Mouse (Mus musculus) urinary bladder, postnatal 36 days (tissue): ENCODE data around the gene Prr5.

ENCODE experiments used
- DNase-seq, 2 experiments: peaks; one replicate each; pipeline ENCODE4 v3.0.0; 2022; ENCODE audit warnings: low spot score in 2 of 2, mixed read lengths in 1 of 2

Gene Prr5

DNA sequence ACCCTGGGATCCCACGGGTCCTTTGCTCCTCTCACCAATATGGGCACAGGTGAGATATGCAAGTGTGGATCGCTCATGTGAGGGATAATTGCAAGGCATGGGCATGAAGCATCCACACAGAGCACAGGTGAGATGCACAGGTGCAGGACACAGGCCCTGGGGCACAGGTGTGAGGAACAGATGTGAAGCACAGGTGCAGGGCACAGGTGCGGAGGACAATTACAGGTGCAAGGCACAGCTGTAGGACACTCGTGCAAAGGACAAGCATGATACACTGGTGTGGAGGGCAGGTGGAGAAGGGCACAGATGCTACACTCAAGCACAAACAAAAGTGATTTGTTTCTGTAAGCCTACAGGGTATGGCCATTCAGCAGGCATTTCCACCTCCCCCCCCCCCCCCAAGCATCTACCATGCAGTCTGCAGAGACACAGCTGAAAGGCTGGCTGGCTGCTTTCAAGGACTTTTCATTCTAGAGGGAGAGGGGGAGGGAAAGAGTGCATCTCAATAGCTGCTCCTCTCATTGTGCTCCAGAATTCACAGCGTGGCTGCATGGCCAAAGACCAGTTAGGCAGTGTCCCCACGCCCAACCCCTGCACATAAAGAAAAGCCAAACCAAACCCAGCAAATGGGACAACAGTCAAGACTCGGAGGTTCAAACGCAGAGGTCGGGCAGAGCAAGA, 11.9 kb upstream of the Prr5 start:
- DNase-seq, result no peak

DNA sequence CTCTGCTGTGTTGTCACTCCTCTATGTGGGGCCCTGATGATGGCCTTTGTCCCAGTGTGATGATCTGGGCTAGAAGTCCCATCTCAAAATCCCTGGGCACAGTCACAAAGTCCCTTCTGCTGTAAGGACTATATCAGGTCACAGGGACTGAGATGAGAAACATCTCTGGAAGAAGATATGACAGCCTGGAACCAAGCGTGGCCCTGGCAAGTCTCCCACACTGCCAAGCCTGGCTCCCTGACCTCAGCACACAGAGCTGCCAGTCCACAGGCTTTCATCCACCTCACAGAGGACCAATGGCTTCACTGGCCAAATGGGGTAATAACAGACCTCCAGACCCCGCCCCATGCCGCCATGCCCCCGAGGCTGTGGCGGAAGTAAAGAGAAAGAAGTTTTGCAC, 10.8 kb upstream of the Prr5 start:
- DNase-seq, result no peak

DNA sequence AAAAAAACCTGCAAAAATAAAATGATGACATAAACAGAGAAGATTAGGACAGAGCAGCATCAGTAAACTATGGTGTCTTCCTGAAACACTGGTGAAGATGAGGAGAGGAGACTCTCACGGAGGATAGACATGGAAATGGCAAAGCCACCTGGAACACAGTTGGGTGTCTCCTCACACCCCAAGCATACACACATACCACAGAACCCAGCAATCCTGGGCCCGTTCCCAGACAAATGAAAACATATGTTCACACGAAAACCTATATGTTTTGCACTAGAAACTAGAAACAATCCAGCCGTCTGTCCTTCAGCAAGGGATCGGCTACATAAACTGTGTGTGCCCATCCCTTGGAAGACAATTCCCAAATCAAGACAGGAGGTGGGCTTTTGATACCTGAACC, 9.6 kb upstream of the Prr5 start:
- DNase-seq, result no peak

DNA sequence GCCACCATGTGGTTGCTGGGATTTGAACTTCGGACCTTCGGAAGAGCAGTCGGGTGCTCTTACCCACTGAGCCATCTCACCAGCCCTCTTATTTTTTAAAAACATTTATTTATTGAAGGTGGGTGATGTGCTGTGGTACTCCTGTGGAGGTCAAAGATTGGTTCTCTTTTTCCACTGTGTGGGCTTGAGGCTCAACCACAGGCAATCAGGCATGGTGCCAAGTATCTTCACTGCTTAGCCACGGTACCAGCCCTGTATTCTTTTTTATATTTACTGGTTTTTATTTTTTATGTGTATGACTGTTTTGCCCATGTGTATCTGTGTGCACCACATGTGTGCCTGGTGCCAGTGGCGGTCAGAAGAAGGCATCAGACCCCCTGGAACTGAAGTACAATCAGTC, 8.1 kb upstream of the Prr5 start:
- DNase-seq, result no peak

DNA sequence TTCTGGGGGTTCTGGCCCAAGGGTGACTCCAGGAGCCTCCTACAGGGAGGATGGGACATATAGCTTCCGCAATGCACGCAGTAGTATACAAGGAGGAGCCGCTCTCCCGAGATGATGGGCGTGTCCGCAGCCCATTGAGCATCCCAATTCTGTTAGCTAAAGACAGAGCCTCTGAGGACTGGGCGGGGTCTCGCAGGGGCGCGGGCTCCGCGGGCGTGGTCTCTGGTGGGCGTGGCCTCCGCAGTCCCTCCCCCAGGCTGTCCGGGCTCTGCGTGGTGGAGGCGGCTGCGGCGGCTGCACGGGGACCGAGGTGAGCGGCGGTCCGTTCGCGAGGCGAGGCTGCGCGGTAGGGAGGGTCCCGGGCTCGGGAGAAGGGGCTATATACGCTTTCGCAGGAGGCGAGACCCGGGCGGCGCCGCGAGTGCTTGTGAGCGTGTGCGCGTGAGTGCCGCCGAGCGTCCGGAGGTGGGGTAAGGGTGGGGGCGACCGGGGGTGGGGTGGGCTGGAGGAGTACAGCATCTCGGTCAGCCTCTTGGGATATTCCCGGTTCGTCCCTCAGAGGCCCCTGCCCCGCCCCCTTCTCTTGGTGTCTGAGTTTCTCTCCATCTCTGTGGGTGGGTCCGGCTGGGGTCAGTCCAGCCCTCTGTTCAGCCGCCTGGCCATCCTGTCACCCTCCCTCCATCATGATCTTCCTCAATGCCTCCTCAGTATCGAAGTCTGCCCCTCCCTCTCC, 6.3 kb upstream of the Prr5 start:
- peak; percentile 42 to 79 for DNase-seq

DNA sequence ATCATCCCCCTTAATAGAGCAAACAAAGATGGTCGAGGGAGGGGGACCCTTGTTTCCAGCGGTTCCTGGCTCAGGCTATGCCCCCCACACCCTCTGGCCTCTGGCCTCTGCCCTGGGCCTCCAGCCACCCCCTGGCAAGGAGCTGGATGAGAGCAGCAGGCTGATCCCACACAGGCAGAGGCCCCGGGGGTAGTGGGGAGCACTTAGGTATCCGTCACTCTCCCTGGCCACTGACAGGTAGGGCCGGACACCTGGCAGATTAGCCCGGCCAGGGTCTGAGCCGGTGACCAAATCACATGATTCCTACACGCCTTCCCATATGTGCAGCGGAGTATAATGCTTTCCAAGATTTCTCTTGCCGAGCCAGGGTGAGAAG, 5.7 kb upstream of the Prr5 start:
- no peak for DNase-seq

DNA sequence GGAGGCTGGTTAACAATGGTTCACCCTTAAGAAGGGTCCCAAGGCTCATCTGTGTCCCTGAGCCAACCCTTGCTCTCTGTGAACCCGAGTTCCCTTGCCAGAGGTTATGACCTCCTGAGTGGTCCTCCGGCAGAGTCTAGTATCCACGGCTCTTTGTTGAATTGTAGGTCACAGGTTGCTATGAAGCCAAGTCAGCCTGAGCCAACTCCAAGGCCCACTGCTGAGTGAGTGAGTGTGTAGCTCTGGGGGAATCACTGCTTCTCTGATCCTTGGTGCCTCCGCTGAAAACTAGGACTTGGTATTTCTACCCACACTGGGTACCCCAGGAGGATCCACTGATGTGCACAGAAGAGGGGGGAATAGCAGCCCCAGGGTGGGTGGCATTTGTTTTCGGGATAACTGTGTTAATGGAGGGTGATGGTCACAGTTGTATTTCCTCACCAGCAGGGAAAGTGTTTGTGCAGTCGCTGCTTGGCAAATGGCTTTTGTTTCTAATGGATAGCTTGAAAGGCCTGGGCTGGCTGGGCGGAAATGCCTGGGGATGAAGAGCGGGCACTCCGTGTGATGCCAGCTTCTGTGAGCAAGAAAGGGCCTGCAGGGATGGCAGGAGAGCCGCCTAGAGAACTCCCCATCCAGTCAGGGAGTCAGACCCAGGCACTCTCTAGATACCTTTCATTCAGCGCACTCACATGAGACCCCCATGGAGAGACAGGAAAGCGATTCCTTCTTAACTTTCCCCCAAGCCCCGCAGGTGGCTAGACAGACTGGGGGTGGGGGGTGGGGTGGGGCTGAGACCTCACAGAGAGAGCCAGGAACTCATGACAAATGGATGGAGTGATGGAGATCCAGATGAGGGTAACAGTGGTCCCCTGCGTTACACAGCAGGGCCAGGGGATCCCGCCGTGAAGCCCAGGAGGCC, 4.6 kb upstream of the Prr5 start:
- DNase-seq, result no peak

DNA sequence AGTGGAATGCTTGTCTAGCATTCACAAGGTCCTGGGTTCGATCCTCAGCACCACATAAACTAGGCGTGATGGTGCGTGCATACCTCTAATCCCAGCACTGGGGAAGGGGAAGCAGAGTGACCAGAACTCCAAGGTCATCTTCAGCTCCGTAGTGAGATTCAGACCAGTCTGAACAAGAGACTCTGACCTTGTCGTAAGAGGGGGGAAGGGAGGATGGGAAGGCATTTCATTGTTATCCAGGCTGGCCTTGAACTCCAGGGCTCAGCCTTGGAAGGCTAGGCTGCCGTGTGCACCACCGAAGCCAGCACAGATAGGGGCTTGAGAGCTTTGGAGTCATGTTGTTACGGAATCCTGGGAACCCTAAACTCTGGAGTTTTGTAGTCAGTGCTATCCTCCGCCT, 3.8 kb upstream of the Prr5 start:
- DNase-seq, result no peak

DNA sequence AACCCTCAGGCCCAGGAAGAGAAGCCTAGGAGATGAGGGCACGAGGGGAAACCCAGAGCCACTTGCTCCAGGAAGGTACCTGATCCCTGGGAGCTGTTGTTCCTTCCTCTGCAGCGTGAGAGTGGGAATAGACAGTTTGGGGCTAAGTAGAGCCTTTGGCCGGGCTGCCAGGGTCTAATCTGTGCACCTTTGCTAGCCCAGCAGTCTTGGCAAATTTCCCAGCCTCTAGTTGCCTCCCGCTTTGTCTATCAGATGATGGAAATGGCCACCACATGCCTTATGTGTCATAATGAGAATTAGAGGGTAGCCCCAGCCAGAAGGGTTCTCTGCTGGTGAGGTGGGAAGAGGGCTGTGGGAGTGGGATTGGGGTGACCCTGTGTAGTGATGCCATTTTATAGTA, 3.4 kb upstream of the Prr5 start:
- no peak for DNase-seq

DNA sequence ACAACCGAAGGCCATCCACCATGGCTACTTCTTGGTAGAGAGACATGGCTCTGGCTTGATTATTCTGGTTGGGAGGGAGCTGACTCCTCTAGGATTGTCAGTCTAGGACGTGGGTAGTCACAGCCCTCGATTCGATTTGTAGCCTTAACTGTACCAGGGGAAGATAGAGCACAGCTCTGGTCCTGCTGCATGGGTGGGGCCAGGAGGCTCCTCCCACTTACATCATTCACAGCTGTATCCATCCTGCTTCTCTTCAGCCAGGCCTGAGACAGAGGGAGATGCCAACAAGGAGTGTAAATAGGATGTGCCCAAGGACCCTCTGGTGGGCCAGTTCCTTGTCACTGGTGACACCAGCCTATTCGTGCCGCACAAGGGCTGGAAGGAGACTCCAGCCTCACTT, 1.8 kb upstream of the Prr5 start:
- no peak for DNase-seq

DNA sequence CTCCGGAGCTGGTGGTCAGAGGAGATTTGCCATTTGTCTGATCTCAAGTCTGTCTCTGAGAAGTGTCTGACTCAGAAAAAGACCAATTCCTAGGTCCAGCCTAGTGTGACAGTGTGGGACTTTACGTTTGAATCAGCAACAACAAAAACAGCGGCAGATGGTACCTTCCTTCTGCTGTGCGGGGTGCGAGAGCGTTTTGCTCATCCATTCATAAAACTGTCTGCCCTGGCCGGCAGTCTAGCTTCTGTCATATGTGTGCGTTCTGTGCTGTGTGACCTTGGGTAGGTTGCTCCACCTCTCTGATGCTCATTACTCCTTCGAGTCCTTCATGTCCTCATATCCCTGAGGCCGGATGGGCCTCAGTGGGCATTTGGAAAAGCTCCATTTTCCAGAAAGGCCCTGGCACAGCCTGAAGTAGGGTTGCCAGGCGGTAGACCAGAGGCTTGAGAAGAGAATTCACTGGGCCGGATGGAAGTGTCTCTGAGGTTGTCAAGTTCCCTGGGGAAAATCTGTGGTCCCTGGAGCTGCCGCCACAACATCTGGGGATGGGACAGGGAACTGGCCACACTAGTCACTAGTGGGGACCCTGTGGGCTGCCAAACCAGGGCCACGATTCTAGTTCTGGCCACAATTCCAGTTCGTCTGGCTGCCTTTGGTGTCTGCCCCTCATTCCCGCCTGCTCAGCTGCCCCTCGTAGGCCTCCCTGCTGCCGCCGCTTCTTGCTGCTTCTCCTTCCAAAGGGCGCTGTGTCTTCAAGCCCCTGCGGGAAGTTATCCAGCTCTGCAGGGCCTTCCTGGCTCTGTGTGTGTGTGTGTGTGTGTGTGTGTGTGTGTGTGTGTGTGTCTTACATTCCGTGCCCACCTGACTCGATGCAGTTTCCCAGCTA, 594 bp downstream of the Prr5 start:
- no peak for DNase-seq

DNA sequence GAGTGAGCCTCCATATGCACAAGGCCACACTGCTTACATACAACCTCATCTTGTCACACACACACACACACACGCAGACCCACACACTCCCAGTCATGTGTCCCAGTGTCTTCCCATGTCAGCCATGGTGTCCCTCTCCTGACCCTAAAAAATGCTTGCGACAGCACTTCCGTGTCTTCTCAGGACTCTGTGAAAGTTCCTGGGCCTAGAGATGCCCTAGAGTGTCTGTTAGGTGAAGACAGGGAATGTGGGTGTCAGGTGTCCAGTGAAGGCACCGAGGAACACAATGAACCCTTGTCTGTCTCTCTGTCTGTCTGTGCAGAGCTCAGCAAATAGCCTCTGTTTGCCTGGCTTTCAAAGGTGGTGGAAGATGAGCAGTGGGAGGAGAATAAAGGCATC, 1.2 kb downstream of the Prr5 start:
- DNase-seq, result no peak

DNA sequence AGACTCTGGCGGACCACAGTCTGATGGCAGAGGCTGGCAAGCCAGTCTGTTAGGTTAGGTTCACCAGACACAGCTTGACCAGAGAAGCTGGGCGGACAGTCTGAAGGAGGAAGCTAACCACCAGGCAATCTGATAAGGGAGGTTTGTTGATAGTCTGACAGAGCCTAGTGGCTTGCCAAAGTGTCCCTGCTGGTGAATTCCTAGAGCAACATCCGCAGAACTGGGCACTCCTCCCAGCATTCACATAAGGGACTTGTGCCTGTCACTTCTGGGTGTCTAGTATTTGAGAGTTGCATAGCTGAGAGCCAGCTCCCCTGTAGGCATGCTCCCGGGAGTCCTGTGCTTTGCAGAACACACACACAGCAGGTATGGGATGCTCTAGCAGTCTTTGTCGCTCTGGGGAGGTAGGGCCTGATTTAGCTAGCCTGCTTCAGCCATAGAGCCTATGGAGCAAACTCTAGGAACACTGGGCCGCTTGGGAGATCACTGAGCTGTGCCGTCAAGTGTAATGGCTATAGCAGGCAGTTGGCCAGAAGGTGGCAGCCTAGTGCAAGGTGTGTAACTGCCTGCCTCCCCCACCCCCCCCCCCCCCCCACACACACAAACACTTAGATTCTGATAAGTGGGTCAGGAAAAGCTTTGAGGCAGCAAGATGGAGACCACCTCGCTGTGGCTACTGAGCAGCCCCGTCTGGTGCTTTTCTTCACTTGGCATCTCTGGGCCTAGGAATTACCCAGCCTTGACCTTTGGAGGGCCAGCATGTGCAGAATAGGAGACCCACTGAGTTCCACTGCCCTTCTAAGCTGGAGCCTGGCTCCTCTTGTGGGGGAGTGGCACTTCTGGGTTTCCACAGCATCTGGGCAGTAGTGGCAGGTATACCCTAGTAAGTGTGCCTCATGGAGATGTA, 2.2 kb downstream of the Prr5 start:
- DNase-seq, result peak in 1 of 2 experiments; percentile 51

DNA sequence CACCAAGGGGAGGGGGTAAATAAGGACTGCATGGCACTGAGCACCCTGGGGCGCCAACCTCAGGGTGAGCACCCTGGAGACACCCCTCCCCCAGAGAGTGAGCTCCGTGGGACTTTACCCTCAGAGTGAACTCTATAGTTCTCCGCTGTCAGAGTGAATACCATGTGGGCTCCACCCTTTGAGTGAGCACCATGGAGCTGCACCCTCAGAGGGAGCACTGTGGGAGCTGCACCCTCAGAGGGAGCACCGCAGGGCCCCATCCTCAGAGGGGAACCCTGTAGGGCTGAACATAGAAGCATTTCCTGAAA, 2.8 kb downstream of the Prr5 start:
- no peak for DNase-seq

DNA sequence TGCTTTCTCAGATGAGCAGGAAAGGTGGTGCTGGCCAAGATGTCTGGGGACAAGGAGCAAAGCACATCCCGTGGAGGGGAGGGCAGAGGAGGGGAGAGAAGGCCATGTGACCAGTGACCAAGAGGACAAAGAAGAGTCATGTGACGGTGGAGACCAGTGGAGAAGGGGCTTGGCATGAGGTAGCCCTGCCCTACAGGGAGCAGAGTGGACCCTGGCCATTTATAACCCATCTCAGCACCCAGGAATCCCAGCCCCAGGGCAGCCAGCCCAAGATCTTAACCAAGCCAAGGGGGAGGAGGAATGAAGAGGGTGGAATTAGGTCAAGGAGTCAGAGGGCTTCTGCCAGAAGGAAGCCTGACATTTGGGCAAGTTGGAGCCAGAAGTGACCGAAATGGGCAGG, 3.2 kb downstream of the Prr5 start:
- DNase-seq, result peak in 1 of 2 experiments; percentile 48

DNA sequence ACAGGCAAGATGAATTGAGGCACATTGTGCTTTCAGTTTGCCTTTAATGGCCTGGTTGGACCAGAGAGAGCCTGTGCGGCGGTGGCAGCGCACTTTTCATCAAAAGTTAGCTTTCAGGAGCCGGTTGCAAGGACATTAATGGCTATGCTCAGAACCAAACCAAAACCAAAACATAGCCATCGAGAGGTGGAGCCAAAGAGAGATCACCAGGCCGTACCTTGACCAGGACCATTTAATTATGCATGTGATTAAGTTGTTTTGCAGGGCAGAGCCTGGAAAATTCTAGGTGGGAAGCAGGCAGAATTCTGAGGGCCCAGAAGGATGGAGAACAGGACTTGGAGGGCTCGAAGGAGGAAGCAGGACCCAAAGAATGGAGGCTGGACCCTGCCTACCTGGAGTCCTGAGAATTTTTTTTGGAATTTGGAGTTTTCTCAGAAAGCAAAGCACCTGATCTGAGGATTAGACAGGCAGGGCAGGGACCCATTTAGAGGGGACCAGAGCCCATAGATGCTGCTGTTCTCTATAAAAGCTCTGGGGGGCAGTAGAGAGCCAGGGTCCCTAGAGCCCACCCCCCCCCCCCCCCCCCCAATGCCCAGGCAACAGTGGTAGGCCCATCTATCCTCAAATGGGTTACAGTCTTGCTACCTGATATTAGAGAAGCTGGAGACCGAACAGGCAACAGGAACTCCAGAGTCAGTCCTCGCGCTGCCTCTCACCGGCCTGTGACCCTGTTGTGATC, 5.1 kb downstream of the Prr5 start:
- no peak for DNase-seq

DNA sequence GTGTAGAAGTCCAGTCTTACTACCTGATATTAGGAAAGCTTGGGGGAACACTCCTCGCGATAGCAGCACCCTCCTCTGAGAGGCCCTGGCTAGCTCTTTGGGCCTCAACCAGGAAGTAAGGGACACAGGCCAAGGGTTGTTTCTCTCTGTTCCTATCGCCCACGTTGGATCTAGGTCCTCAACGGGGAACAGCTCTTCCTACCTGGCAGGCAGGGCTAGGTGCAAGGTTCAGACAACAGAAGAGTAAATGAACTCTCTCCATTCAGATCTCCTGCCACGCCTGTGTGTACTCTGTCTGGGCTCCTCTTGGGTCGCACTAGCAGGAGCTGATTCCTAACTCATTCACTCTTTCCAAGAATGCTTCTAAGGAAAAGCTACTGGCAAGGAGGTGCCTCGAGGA, 5.9 kb downstream of the Prr5 start:
- DNase-seq, result no peak

DNA sequence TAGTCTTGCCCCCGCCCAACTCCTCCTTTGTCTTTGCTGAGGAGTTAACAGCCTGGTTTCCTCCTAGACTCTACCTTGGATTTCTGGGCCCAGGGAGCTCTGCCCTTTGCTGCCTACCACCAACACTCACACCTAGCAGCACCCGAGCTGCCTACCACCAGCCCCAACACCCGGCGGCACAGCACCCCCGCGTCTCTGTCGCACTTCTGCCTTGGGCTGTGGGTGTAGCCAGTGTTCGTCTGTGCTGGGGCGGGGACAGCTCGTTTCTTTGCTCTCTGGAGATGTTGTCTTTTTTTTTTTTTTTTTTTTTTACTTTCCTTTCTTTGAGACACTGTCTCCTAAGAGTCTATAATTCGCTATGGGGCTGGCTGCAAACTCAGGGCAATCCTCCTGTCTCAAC, 8.5 kb downstream of the Prr5 start:
- DNase-seq, result no peak

DNA sequence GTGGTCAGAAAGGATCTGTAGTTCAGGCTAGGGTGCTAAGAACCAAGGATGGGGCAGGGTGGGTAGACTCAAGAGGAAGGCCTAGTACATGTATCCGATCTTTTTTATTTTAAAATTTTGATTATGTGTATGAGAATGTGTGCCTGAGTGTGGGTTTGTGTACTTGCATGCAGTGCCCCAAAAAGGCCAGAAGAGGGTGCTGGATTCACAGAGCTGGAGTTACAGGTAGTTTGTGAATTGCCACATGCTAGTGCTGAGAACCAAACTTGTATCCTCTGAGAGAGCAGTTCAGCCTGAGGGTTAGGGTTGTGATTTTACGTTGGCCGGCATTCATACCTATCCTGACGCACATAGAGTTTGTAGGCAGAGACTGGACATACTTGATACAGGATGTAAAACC, 9.7 kb downstream of the Prr5 start:
- no peak for DNase-seq

DNA sequence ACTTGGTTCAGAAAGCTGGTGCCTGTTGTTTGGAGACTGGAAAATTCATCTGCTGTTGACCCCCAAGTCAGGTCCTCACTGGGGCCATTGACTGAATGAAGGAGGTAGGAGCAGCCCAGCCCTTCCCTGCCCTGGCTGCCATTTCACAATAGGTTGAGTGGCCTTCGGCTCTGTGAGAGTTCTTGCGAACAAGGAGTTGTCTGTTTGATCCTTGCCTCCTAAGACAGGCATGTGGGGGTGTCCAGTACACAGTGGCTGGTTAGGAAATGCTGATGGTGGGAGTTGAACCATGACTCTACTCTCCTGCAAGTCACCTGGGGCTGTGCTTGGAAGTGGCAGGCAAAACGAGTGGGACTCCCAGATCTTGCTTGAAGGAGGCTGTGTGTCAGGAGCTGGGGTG, 10.4 kb downstream of the Prr5 start:
- no peak for DNase-seq
